In the genomic region with DNA sequence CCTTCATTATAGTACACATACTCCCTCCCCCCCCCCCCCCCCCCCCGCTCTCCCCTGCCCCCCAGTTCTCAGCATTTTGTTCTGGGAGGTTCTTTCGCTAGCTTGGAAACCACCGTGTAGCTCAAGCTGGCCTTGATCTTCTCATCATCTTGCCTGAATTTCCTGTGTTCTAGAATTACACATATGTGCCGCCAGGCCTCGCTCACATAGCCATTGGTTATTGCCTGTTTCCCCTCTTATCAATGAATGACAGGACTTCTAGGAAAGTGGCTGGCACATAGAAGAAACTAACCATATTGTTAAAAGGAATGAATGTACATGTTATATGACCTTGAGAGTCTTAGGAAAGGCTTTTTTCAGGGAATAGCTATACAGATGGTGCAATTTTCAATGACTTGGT, we compare ENCODE assay signal across 11 mouse cellular contexts. TPM values are rescaled to one million over a fixed set of nuclear protein-coding genes. Genes with fewer than 3 reads are reported as not detected.
DNase-seq lines count a peak whose midpoint lies in the region; ATAC-seq lines count a peak whose summit lies in the region.
"Had no signal": no experiment of that assay in that cellular context is flagged by ENCODE, and none has a peak within 500 bp of the region (broad histone marks: within the 10 kb centered on the region; RNA-seq: fewer than 3 reads in every experiment).

No protein-coding gene starts in this region.

- peak; percentile 57 for ATAC-seq in CD4-positive, CD25-positive, alpha-beta regulatory T cell, adult 4 months
- peak; percentile 53; the same call in 1 of the 2 replicates for ATAC-seq in megakaryocyte-erythroid progenitor cell, adult 5-6 weeks (replicated peaks; ENCODE audit: low FRiP score, low TSS enrichment, poor library complexity, severe bottlenecking)
- ATAC-seq: forebrain, embryonic 13.5 days; forebrain, embryonic 15.5 days had no signal

- peak; percentile 79 for DNase-seq in 416B (ENCODE audit: low read depth)
- no peak for DNase-seq in thymus, postnatal 36 days
- DNase-seq in cerebellum, adult 9-11 months, result no peak
- DNase-seq: cerebellum, adult 11 months; cerebellum, adult 18-20 months; cerebellum, adult 8-10 months; cerebellum, postnatal 25 days had no signal

RNA-seq across cellular contexts. Expression of a gene that starts 21.7 kb away (rescaled TPM):
- polyA plus RNA-seq in CD4-positive, CD25-positive, alpha-beta regulatory T cell, adult 4 months (2017; shearing (Covaris generic)), result 100 to 1,000 TPM; 217 to 262 TPM
- total RNA-seq in megakaryocyte-erythroid progenitor cell, adult 5-6 weeks (2014; fragmentation: Nextera tagmentation), result 66.9 and 80.3 TPM in 2 replicates
- 175 and 200 TPM in 2 replicates for total RNA-seq in megakaryocyte-erythroid progenitor cell, adult 5-6 weeks (2017)

RNA-seq across cellular contexts. Expression of a gene that starts 51.6 kb away (rescaled TPM):
- polyA plus RNA-seq in CD4-positive, CD25-positive, alpha-beta regulatory T cell, adult 4 months (2017; shearing (Covaris generic)), result 10 to 100 TPM; 42.2 to 43.0 TPM
- 50.1 and 72.1 TPM in 2 replicates for total RNA-seq in megakaryocyte-erythroid progenitor cell, adult 5-6 weeks (2014; fragmentation: Nextera tagmentation)
- total RNA-seq in megakaryocyte-erythroid progenitor cell, adult 5-6 weeks (2017), result 54.8 and 58.5 TPM in 2 replicates
